Mouse (Mus musculus) hindbrain, postnatal 0 days (tissue): Measurements from ENCODE around the gene Ptrhd1. TPM values are rescaled to one million over a fixed set of nuclear protein-coding genes. Genes with fewer than 3 reads are reported as not detected.
A peak's percentile ranks its signal among the peaks of the same experiment; 100 is the strongest.

ENCODE experiments used
- ATAC-seq: fragments of 200-750 bp; cut with Nextera tagmentation; 2 replicates; pipeline ENCODE4 v1.8.0; 2017; ENCODE audit warnings: mild to moderate bottlenecking, moderate TSS enrichment, moderate library complexity
- DNase-seq: peaks from one replicate; pipeline ENCODE4 v3.0.0-alpha.2; 2015; ENCODE audit warnings: low spot score
- H3K27ac ChIP-seq: fragments of 300-500 bp; sonication (generic); 2 replicates; pipeline ENCODE4 v1.5.1; 2014; ENCODE audit warnings: mild to moderate bottlenecking
- H3K27me3 ChIP-seq: fragments of 300-500 bp; sonication (generic); 2 replicates; pipeline ENCODE4 v1.6.1; 2014; ENCODE audit warnings: low read length, mixed read lengths; ENCODE audit not compliant: insufficient read depth
- H3K36me3 ChIP-seq: fragments of 300-500 bp; sonication (generic); 2 replicates; pipeline ENCODE4 v1.6.1; 2014; ENCODE audit warnings: low read length, mixed read lengths; ENCODE audit not compliant: insufficient read depth
- H3K4me1 ChIP-seq: fragments of 300-500 bp; sonication (generic); 2 replicates; pipeline ENCODE4 v1.6.1; 2014; ENCODE audit warnings: antibody characterized with exemption, low read length, mixed read lengths; ENCODE audit not compliant: insufficient read depth
- H3K4me2 ChIP-seq: fragments of 300-500 bp; sonication (generic); 2 replicates; pipeline ENCODE4 v1.6.1; 2014; ENCODE audit warnings: low read depth, mild to moderate bottlenecking, low read length, moderate library complexity, mixed read lengths
- H3K4me3 ChIP-seq: fragments of 300-500 bp; sonication (generic); 2 replicates; pipeline ENCODE4 v1.5.1; 2014; ENCODE audit warnings: low read length
- H3K9ac ChIP-seq: fragments of 300-500 bp; sonication (generic); replicated peaks from 2 replicates; pipeline ENCODE4 v1.6.1; 2014; ENCODE audit warnings: mild to moderate bottlenecking, low read length, moderate library complexity, mixed read lengths
- H3K9me3 ChIP-seq: fragments of 300-500 bp; sonication (generic); 2 replicates; pipeline ENCODE4 v1.6.1; 2016; ENCODE audit warnings: low read length, mixed read lengths
- CTCF ChIP-seq: IDR thresholded peaks from 2 replicates; pipeline ENCODE4 v1.5.1; 2016; ENCODE audit warnings: antibody characterized with exemption, control low read depth, low read depth
- WGBS: fragments of 180-500 bp; shearing (Covaris S2); extraction: QIAGEN DNeasy Blood & Tissue Kit; methylation state at CpG from one replicate; pipeline ENCODE4 v1.1.7; 2014; 5-methylcytosine and 5-hydroxymethylcytosine counted together
- polyA plus RNA-seq: library from polyadenylated mRNA; unstranded; fragments of >200 nt; fragmentation: Nextera tagmentation; extraction: Ambion mirVana; gene quantifications from 2 replicates; pipeline ENCODE4 v1.2.1, GENCODE M21; 2015
- total RNA-seq: library from RNA; depleted of rRNA; stranded (reverse); fragments of >200 nt; gene quantifications from 2 replicates; pipeline ENCODE4 v1.2.3, GENCODE M21; 2014; rRNA removed

Gene Ptrhd1
- 5.5 and 8.0 TPM in 2 replicates for total RNA-seq
- polyA plus RNA-seq = 8.9 and 9.4 TPM in 2 replicates

- Histone ChIP-seq H3K36me3 (no peaks in the 10 kb centered on the region), H3K4me3 (peak within 1 kb of the TSS; percentile 69), H3K9ac (peak within 1 kb of the TSS; percentile 70), H3K27ac (peak within 1 kb of the TSS; percentile 98), H3K4me2 (peak within 1 kb of the TSS; percentile 84), H3K9me3 (no peaks in the 10 kb centered on the region), H3K27me3 (no peaks in the 10 kb centered on the region), H3K4me1 (0 out of 2 replicates have a peak, but pooled peaks cover 4% of the 10 kb centered on the region)
- DNase-seq (peak; percentile 97), ATAC-seq (peak; percentile 99)
- WGBS = under 1% methylated on average over 50 of the region's 50 CpGs
- peak; percentile 18; the same call in 1 of the 2 replicates for TF ChIP-seq CTCF
These were observed at the start of gene Ptrhd1, which contains the start of gene Cenpo for GRCm38 (mm10) chr12:4233572-4234508. Gene Ptrhd1 (plus strand): TSS chr12:4234027. Gene Cenpo (minus strand): TSS chr12:4234294.

GRCm38 (mm10) chr12:4184648-4185047 is 49.2 kb upstream of the Ptrhd1 start:
- Histone ChIP-seq H3K4me3 (no peak overlapping the region), H3K9ac (no peak overlapping the region), H3K4me1 (no peaks in the 10 kb centered on the region), H3K4me2 (no peak overlapping the region), H3K9me3 (no peaks in the 10 kb centered on the region), H3K27me3 (no peaks in the 10 kb centered on the region), H3K36me3 (no peaks in the 10 kb centered on the region), H3K27ac (no peak overlapping the region)
- DNase-seq = no peak
- TF ChIP-seq CTCF = no peak
- 73% methylated on average over 2 of the region's 2 CpGs for WGBS
- ATAC-seq = no peak

GRCm38 (mm10) chr12:4188171-4189059 is 45.4 kb upstream of the Ptrhd1 start:
- 32% methylated on average over 14 of the region's 14 CpGs for WGBS
- H3K27me3 ChIP-seq = no peaks in the 10 kb centered on the region
- peak; percentile 75 for DNase-seq
- no peaks in the 10 kb centered on the region for H3K4me1 ChIP-seq
- H3K36me3 ChIP-seq = no peaks in the 10 kb centered on the region
- H3K9ac ChIP-seq = no peak overlapping the region
- no peaks in the 10 kb centered on the region for H3K9me3 ChIP-seq
- peak; percentile 82 for ATAC-seq
- no peak for TF ChIP-seq CTCF
- no peak overlapping the region for H3K4me2 ChIP-seq
- H3K27ac ChIP-seq = peak overlapping the region; percentile 28
- H3K4me3 ChIP-seq = no peak overlapping the region

GRCm38 (mm10) chr12:4189060-4189447 is 44.8 kb upstream of the Ptrhd1 start:
- H3K36me3 ChIP-seq = no peaks in the 10 kb centered on the region
- DNase-seq (peak; percentile 59), ATAC-seq (no peak)
- H3K9ac ChIP-seq = no peak overlapping the region
- no peaks in the 10 kb centered on the region for H3K9me3 ChIP-seq
- no peaks in the 10 kb centered on the region for H3K4me1 ChIP-seq
- no peak overlapping the region for H3K4me3 ChIP-seq
- no peak overlapping the region for H3K27ac ChIP-seq
- peak; percentile 71 for TF ChIP-seq CTCF
- H3K27me3 ChIP-seq = no peaks in the 10 kb centered on the region
- no peak overlapping the region for H3K4me2 ChIP-seq
- 39% methylated on average over 5 of the region's 5 CpGs for WGBS

- H3K27me3 ChIP-seq = no peaks in the 10 kb centered on the region
- DNase-seq (no peak), ATAC-seq (no peak)
- no peak for TF ChIP-seq CTCF
- no peaks in the 10 kb centered on the region for H3K36me3 ChIP-seq
- no peaks in the 10 kb centered on the region for H3K9me3 ChIP-seq
- no peak overlapping the region for H3K9ac ChIP-seq
- H3K4me2 ChIP-seq = no peak overlapping the region
- WGBS = 65% methylated on average over 6 of the region's 6 CpGs
- no peak overlapping the region for H3K27ac ChIP-seq
- no peak overlapping the region for H3K4me3 ChIP-seq
- no peaks in the 10 kb centered on the region for H3K4me1 ChIP-seq
These were observed 41.3 kb upstream of the Ptrhd1 start for GRCm38 (mm10) chr12:4192514-4192913.

- H3K4me1 ChIP-seq = no peaks in the 10 kb centered on the region
- ATAC-seq (no peak), DNase-seq (peak; percentile 38)
- H3K9ac ChIP-seq = no peak overlapping the region
- no peaks in the 10 kb centered on the region for H3K9me3 ChIP-seq
- no peak overlapping the region for H3K4me3 ChIP-seq
- 35% methylated on average over 10 of the region's 10 CpGs for WGBS
- H3K36me3 ChIP-seq = no peaks in the 10 kb centered on the region
- TF ChIP-seq CTCF = no peak
- no peak overlapping the region for H3K27ac ChIP-seq
- no peaks in the 10 kb centered on the region for H3K27me3 ChIP-seq
- no peak overlapping the region for H3K4me2 ChIP-seq
These were observed 40.6 kb upstream of the Ptrhd1 start for GRCm38 (mm10) chr12:4193025-4193740.
